Mouse (Mus musculus): Measurements from ENCODE around the gene Zfp362.
A peak's percentile ranks its signal among the peaks of the same experiment; 100 is the strongest.

Gene Zfp362

DNA sequence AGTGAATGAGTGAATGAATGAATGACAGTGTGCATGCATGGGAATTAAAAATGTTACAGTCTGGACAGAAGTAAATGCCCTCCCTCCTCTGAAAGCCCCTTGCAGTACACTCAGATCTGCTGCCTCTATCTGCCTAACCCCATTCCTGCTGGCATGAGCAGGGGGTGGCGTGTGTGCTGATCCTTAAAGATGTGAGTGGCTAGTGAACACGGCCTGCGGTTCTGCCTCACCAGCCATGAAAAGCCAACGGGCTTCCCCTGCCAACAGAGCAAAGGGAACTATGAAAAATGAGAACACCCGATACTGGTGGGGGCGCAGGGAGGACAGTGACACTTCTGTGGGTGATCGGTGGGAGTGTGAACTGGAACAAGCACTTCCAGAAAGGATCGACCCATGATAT lies 9.1 kb downstream of the Zfp362 start:
- no peak for DNase-seq

DNA sequence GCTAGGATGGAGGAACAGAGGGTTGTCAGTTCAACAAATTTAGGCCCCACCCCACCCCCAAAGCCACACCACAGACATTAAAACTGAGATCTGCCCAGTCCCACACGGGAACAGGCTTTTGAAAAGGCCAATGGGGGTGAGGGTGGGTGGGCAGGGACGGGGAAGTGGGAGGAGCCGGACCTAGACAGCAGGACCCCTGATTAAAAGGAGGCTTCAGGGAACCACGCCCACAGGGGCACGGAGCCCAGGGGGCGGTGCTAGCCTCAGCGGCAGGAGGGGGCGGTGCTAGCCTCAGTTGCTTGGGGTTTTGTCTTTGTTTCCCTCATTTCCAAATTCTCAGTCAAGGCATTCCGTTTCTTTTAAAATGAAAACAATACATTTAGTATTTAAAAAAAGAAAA lies 10.2 kb downstream of the Zfp362 start:
- no peak for DNase-seq

DNA sequence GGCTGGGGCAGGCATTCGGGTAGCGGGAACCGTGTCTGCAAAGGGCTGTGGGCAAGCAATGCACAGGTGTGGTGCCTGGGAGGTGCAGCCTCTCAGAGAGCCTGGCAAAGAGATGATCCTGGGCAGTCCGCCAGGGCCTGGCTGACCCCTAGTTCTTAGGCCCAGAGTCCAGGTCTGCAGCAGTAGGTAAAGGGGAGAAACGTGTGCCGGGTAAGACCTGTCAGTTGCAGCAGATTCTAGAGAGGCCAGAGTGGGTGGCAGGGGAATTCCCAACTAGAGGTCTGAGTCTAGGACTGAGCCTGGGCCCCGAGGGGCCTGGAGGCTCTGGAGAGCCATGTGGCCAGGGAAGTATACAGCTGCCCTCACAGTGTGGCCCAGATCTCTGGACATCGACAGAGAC lies 11.6 kb downstream of the Zfp362 start:
- DNase-seq = no peak

DNA sequence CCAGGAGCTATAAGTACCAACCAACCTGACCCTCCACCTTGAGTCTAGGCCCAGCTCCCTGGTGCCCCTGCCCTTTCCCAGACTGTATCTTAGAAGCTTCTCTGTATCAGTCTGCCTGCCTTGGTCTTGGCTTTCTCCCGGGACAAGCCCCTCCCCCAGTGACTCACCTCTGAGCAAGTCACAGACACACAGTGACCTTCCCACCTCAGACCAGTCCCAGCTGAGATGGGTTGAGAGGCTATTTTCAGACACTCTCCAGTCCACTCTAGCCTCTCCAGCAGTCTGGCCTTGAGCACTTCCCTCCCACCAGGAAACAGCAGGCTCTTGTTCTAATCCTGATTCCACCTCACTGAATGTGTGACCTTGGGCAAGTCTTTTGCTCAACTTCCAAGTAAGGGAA lies 12.1 kb downstream of the Zfp362 start:
- DNase-seq = no peak

DNA sequence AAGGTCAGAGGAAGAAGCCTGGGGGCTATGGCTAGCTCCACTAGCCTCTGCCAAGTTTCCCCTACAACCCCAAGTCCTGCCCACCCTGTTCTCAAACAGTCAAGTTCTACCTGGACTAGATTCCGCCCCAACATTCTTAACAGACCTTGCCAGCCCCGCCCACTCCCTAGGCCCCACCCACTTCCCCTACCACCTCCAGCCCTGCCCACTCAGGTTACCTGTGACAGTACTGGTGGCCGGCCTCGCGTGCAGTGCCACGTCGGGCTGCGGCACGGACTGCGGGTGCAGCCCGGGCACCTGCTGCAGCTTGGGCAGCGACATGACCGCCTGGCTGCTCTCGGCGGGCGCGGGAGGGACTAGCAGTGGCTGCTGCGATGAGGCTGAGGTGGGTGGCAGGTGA lies 16.2 kb downstream of the Zfp362 start:
- no peak for DNase-seq

DNA sequence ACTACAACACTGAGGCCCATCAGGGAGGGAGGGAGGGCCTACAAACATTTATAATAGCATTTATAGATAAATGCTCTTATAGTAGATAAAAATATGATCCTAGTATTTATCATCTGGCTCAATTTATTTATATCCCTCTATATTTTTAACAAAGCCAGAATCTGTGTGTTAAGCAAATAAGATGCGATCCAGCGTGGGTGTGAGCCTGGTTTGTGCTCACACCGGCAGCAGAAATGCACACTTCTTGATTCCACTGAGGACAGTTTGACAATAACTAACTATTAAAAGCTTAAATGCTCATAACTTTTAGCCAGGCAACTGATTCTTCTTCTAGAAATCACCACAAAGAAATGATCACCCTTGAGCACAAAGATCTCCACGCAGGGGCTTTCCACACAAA lies 17.7 kb downstream of the Zfp362 start:
- no peak for DNase-seq

DNA sequence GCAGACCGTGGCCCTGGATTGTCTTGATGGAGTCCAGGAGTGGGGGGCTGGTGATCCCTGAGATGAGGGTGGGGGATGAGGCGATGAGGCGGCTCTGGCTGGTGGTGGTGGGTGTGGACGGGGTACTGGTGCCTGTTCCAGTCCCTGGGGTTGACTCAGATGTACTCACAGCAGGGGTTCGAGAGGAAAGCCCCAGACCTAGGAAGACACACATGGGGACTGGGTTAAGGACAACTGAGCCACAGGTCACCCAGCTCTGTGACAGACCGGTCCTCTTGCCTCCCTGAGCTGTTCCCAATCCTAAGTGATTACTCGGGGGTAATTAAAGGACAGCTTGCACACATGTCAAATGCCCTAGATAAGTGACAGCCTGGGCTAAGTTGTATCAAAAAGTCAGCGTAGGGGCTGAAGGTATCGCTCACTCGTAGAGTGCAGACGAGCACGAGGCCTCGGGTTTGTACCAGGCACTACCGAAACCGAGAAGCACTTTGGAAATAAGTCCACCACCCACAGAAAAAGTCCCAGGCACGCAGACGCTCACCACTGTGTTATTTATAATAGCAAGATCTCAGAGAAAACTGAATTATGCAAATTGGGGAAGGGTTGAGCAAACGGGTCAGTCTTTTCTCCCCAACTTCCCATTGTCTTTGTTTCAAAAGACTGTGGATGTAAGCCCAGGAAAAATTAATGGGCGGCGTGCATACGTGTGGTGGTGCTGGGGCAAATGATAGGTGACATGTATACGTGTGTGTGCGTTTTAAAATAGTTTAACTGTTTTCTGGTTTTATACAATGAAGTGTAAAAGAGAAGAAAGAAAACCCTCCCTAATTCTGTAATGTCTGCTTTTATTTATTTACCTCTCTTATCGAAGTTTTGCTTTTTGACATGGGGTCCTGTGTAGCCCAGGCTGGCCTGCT lies 18.6 kb downstream of the Zfp362 start:
- no peak for DNase-seq

DNA sequence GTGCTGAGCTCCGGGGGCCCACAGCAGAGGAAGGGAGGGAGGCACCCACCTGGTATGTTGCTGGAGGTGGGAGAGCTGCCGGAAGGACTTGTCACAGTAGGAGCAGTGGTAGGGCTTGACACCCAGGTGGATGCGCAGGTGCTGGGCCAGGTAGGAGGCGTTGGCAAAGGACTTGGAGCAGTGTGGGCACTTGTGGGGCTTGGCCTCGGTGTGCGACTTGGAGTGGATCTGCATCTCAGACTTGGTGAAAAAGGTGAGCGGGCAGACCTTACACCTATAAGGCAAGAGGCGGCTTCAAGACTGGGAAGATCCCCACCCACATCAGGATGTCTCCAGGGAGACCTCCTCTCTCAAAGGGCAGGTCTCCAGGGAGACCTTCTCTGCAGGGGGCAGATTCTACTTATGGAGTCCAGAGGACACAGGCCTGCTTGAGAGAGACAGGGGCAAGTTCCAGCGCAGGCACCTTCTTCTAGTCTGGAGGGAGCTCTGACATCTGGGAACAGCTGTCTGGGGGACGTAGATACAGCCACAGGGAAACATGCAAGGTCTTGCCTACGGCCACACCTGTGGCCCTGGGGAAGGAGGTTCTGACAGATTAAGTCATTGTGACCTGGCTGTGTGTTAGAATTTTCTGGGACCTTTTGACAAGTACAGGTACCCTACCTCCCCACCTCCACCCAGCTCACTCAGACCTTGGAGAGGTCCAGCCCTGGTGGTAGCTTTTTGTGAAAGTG lies 19.8 kb downstream of the Zfp362 start:
- DNase-seq = no peak

DNA sequence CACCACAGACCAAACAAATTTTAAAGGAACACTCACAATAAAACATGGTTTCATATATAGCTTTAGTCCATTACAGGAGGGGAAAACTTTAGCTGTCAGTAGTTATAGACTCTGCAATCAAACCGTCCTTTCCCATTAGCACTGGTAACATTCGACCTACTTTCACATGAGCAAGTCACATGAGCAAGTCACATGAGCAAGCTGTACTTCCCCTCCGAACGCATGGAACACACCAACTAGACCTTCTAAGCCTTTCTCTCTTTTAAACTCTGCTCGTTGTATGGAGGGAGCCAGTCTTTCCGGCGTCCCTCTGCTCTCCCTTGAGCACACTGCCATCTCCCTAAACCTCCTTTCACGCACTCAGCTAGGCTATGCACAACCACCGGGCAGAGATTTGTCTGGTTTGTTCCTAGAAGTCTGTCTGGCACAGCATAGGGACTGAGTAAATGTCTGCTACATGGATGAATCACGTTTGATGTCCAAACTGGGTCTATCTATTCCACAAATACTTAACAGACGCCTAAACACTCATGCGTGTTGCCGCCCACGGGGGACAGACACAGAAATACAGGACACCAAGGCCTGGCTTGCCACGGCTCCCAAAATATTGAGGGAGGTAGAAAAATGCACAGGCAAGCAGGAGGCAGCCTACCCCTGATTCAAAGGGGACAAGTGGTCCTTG lies 20.8 kb downstream of the Zfp362 start:
- DNase-seq = no peak

DNA sequence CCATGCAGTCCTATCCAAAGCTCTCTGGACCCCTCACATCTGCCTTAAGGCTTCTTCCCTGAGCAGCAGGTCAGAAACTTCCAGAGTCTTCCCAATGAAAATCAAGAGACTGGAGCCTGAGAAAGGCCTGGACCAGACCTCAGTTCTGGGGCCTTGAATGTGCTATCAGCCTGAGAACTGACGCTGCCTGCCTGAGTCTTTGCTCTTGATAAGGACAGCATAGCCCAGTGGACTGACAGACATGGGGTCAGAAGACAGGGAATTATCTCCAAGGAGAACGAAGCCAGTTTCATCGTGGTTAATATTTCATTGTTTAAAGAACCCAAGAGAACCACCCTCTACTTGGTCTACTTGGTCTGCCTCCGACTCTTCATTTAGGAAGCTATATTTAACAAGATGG lies 23.2 kb downstream of the Zfp362 start:
- no peak for DNase-seq

DNA sequence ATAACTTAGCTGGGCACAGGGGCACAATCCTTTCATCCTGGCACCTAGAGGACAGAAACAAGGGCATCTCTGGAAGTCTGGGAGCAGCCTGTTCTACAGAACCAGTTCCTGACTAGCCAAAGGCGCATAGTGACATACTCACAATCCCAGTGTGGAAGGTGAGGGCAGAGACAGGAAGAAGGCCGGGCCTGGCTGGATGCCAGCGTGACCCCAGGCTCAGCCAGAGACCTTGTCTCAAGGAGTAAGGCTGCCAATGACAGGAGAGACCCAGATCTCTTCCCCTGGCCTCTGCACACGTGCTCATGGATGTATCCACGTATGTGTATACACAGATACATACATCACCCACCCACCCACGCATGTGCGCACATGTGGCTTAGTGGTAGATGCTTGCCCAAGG lies 23.8 kb downstream of the Zfp362 start:
- no peak for DNase-seq

DNA sequence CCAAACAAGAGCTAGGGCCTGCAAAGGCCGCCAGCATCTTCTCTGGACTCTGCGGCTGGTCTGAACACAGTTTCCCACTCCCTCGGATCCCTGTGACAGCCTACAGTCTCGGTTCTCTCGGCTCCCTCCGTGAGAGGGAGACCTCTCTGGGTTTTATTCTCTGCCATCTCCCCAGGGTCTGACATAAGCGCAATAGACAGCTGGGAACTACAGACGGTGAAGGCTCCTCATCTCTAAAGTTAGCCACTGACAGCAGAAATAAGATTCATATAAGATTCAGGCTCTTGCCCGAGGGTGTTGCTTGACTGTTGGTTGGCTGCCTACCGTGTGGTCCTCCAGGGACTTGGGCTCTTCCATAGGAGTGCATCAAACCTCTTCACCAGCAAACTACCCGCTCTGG lies 28.3 kb downstream of the Zfp362 start:
- no peak for DNase-seq

DNA sequence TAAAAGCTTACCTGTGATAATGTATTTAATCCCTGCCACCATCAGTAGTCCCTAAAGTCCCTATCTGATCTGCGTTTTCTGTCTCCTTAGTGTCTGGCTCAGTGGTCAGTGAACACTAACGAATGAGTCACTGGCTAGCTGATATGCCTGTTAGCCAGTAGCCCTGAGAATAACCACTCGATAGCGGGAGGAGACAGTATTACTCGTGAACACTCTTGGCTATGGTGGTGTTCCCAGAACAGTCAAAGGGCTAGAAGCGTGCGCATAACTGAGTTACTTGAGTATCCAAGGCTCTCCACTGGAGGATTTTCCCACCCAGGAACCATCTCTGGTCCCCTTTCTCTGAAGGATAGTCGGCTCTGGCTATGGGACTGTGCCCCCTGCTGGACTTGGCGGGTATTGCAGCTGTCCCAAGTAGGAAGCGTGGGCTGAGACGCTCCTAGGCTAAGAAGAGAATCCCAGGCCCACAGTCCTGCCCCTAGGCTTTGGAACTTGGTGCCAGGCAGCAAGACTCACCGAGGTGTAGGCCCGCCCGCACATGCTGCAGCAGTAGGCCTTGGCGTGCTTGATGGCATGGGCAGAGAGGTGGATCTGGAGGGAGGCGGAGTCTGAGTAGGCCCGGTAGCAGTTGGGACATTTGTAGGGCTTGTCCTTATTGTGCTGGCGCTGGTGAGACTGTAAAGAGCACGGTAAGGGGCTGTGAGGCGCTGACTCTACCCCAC lies 29.1 kb downstream of the Zfp362 start:
- peak; percentile 29 to 40 for DNase-seq

DNA sequence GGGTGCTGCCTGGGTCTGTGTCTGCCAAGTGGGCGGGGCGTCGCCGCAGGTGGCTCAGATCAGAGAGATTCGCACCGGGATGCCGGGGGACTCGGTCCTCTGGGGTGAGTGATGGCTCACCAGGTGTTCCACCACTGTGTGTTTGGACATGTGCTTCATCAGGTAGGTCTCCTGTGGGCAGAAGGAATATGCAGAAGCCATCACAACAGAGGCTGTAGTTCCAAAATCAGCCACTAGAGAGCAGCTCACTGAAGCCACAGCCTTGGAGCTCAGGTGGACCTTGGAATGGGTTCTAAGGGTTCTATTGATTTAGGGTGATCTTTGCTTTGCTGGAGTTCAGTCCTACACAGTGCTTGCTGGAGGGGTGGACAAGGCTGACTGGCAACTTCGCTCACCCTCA lies 31.4 kb downstream of the Zfp362 start:
- DNase-seq = no peak

DNA sequence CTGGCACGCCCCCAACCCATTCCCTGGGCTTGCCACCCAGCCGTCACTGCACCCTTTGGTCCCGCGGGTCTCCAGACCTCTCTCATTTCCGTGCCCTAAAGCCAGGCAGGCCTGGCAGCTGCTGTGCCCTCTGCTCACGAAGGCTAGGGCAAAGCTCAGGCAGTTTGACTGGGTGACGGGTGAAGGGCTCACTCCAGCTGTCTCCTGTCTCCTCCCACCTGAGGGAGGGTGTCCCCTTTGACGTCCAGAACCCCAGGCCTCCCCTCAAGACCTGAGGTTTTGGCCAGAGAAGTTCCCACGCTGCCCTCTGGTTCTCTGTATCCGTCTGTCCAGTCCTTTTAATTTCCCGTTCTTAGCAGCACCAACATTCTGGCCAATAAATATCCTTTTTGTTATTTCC lies 32.0 kb downstream of the Zfp362 start:
- no peak for DNase-seq

DNA sequence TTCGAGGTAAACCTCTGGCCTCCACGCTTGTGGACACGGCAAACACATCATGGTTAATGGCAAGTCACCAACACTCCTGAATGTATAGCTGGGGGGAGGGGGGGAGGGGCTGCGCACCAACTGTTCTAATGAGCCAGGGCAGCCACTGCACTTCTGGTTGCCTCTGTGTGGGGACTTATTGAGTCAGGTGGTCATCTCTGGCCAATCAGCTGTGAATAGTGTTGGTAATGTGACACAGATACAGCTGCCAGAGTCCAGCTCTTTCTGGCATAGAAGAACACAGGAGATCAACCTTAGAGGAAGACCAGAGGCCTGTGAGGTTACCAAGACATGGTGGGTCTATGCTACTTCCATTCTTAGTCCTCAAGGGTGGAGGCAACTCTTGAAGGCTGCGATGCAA lies 35.1 kb downstream of the Zfp362 start:
- no peak for DNase-seq

DNA sequence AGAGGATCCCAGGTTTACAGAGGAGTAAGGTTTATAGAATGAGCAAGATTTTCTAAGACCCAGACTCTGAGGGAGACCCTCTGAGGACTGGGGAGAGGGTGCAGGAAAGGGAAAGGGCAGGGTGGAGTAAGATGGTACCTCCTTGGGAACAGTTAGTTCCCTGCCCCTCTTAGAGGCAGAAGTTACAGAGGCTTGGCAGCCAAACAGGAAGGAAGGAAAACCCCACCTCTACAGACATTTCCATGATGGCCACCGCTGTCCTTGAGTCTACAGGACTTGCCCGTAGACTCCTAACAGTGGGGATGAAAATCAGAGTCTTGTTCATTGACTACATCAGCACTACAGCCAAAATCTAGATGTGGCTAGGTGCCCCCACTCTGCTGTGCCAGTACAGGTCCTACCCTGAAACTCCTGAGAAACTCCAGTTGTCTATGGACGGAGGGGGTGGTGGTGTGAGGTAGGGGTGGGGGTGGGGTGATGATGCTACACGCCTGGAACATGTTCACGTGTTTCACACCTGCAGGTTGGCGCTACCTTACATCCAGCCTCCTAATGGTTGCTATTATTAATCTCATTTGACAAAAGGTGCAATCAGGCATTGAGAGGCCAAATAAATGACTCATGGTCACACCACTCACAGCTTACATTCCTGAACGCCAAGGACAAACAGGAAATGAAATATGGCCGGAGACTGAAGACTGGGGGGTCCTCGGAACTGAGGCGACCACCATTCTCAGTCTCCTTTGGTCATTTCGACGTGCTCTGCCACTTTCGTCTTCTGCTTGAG lies 36.1 kb downstream of the Zfp362 start:
- no peak for DNase-seq

DNA sequence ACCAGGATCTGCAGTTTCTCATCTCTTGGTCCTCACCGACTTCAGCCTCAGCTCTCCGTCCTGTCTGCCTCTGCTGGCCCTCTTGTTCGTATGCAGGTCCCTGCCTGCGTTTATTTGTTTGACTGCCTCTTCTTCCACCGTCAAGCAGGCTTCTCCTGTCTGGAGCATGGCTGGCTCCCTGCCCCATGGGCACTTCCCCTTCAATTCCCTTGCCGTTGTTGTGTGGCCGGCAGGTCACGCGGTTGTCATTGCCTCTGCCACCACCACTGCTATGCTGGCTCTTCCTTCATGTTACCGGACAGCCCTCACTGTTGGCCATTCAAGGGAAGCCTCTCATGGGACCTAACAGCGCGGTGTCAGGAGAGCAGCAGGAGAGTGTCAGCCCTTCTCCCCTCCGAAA lies 37.7 kb downstream of the Zfp362 start:
- no peak for DNase-seq

DNA sequence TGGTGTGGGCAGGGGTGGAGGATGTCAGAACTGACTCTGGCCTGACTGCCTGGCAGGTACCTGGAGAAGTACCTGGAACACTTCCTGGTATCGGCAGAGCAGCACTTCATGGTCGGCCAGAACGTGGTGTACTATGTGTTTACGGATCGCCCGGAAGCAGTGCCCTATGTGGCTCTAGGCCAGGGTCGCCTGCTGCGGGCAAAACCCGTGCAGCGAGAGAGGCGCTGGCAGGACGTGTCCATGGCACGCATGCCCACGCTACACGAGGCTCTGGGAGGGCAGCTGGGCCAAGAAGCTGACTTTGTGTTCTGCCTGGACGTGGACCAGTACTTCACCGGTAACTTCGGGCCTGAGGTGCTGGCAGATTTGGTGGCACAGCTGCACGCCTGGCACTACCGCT lies 38.9 kb downstream of the Zfp362 start:
- no peak for DNase-seq

DNA sequence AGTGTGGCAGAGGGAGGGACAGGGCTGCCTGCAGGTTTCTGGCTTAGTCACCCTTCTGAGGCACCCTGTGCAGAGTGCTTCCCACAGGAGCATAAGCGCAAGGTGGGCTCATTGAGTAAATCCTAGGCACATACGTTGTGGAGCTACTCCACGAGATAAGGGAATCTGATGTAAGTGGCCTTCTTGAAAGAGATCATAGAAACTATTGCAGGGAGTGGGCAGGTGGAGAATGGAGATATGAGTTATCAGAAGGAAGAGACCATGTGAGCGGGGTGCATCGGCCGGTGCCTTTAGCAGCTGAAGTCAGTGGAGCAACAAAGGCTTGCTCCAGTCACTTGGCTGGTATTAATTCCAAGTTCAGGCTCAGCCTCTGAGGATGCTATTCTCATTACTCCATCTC lies 45.8 kb downstream of the Zfp362 start:
- no peak for DNase-seq

DNA sequence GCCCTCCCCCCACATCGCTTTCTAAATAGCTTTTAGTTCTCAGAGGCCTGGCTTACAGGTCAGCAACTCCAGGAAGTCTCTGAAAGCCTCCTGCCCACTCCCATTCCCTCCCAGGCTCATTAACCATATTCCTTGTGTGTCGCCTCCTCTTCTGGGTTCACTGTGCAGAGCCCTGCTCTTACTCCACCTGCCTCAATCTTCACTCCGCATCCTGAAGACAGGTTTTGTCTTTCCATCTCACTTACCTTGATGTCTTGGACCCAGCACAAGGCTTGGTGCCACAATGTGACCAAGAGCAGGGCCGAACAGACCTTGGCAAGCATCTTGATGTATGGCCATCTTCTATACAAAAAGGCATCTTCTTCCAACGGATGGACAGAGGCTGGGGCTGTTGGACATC lies 46.6 kb downstream of the Zfp362 start:
- no peak for DNase-seq

DNA sequence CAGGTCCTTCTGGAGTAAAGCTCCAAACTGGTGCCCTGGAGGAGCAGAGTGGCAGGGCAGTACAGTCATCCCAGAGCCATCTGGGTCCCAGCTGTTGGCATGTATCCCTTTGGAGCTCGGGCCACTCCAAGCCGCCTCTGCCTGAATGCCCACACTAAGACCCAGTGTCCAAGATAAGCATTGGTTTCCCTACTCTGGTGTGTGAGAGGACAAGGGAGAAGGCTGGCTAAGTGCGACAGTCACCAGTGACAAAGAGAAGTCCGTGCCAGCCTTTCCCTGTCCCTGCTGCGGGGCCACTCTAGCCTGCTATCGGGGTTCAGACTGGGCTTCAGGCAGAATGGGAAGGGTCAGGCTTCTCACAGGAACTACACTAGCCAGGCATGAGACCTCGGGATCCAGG lies 49.9 kb downstream of the Zfp362 start:
- no peak for DNase-seq
